Mouse (Mus musculus) heart, adult 2 months (tissue): ENCODE results near the gene Marf1. TPM values are rescaled to one million over a fixed set of nuclear protein-coding genes. Genes with fewer than 3 reads are reported as not detected.

Experiments used
- DNase-seq, 2 experiments: peaks; one replicate each; pipeline ENCODE4 v3.0.0; 2021
- H3K27ac ChIP-seq: fragments of 200-600 bp; 2 replicates; pipeline ENCODE4 v1.8.1; 2022
- H3K27me3 ChIP-seq: fragments of 200-500 bp; 2 replicates; pipeline ENCODE4 v1.6.1; 2012; ENCODE audit warnings: mild to moderate bottlenecking, low read length, inconsistent platforms, mixed read lengths; ENCODE audit not compliant: control insufficient read depth, insufficient read depth
- H3K36me3 ChIP-seq: fragments of 200-500 bp; 2 replicates; pipeline ENCODE4 v1.6.1; 2012; ENCODE audit warnings: low read length, inconsistent platforms; ENCODE audit not compliant: control insufficient read depth, insufficient read depth
- H3K4me1 ChIP-seq: fragments of 200-500 bp; 2 replicates; pipeline ENCODE4 v1.6.1; 2011; ENCODE audit warnings: low read length; ENCODE audit not compliant: control insufficient read depth, insufficient read depth
- H3K4me3 ChIP-seq: fragments of 200-600 bp; 2 replicates; pipeline ENCODE4 v1.8.1; 2022
- H3K79me2 ChIP-seq: fragments of 200-500 bp; replicated peaks from 2 replicates; pipeline ENCODE4 v1.6.1; 2012; ENCODE audit warnings: mild to moderate bottlenecking, inconsistent platforms, low read length, moderate library complexity, mixed read lengths; ENCODE audit not compliant: control insufficient read depth, insufficient read depth
- H3K9ac ChIP-seq: fragments of 200-500 bp; 2 replicates; pipeline ENCODE4 v1.6.1; 2012; ENCODE audit warnings: low read depth, mild to moderate bottlenecking, control low read depth, inconsistent platforms, low read length, mixed read lengths
- CTCF ChIP-seq: fragments of 200-600 bp; IDR thresholded peaks from 2 replicates; pipeline ENCODE4 v1.8.1; 2022; ENCODE audit warnings: antibody characterized with exemption, mild to moderate bottlenecking, moderate library complexity
- EP300 ChIP-seq: fragments of 200-500 bp; IDR thresholded peaks from 2 replicates; pipeline ENCODE4 v1.6.1; 2011; ENCODE audit warnings: low read depth, low read length, control low read depth; ENCODE audit not compliant: insufficient read depth
- POLR2A ChIP-seq: fragments of 200-500 bp; IDR thresholded peaks from 2 replicates; pipeline ENCODE4 v1.6.1; 2011; ENCODE audit warnings: mild to moderate bottlenecking, low read depth, low read length, control low read depth; ENCODE audit not compliant: insufficient read depth
- WGBS: fragments of 180-500 bp; shearing (Covaris S2); methylation state at CpG from one replicate; pipeline ENCODE4 v1.1.7; 2018; 5-methylcytosine and 5-hydroxymethylcytosine counted together
- intact Hi-C: fragments of 180-260 bp; cut with DNase I; formaldehyde crosslinking; loops from one replicate; pipeline ENCODE4 v1.15.1; 2025
- polyA plus RNA-seq: library from polyadenylated mRNA; depleted of rRNA; stranded (reverse); fragments of >200 nt; gene quantifications from 2 replicates; pipeline ENCODE4 v1.2.3, GENCODE M21; 2012
- total RNA-seq, 2 experiments: library from RNA; stranded (reverse); gene quantifications; 2 replicates each; pipeline ENCODE4 v1.2.3; 2021

Gene Marf1
- total and polyA plus RNA-seq, 3 experiments, result 8.3 to 36.1 (median 32.4) TPM

DNA sequence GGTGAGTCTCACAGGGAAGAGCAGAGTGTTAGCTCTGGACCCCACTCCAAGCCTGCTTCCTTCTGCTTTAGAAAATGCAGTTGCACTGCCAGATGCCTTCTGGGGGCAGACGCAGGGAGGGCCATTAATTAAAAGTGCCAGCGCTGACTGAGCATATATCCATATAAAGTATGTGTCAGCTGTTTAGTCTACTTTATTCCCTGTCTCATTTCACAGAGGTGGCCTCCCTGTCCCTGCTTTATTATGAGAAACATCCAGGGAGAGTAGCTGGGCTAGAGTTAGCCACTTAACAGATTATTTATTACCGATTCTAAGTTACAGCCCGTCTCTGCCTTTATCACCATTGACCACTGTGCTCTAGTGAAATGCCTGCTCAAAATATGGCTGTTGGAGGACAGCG is 19.2 kb upstream of the Marf1 start:
- Histone ChIP-seq H3K27ac (no peak overlapping the region), H3K36me3 (peaks cover 16% of the 10 kb centered on the region), H3K27me3 (no peaks in the 10 kb centered on the region), H3K79me2 (0 out of 2 replicates have a peak, but pooled peaks cover 1% of the 10 kb centered on the region), H3K4me1 (peaks cover 9% of the 10 kb centered on the region), H3K4me3 (no peak overlapping the region), H3K9ac (no peak overlapping the region)
- intact Hi-C loops, result no loop called here
- WGBS, result 94% methylated on average over 5 of the region's 5 CpGs
- TF ChIP-seq CTCF (no peak), POLR2A (no peak), EP300 (no peak)
- no peak for DNase-seq

DNA sequence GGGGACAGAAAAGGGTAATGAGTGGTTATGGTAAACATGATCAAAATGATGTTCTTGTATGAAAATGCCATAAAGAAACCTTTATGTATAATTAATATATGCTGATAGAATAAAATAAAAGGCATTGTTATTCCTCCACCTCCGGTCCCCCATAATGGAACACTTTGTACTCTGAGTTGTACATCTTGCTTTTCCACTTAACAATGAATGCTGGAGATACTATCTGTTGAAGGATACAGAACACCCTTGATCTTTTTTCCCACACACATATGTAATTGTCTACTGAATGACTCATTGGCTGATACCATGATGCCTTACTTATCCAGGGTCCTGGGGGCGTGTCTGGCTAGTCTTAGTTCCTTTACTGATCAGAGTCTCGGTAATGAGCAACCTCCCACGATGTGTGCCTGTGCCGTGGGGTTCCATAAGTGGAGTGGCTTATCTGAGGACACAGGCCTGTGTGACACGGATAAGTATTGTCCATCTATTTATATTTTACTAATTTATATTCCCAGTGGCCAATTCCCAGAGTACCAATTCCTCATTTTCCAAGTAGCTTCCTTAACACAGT is 17.1 kb upstream of the Marf1 start:
- Histone ChIP-seq H3K27ac (peak overlapping the region; percentile 34; the same call in 1 of the 2 replicates), H3K4me1 (peaks cover 9% of the 10 kb centered on the region), H3K4me3 (no peak overlapping the region), H3K36me3 (peaks cover 30% of the 10 kb centered on the region), H3K9ac (no peak overlapping the region), H3K79me2 (0 out of 2 replicates have a peak, but pooled peaks cover 1% of the 10 kb centered on the region), H3K27me3 (no peaks in the 10 kb centered on the region)
- 25% methylated on average over 6 of the region's 6 CpGs for WGBS
- intact Hi-C loops, result no loop called here
- DNase-seq, result no peak
- TF ChIP-seq EP300, result no peak

DNA sequence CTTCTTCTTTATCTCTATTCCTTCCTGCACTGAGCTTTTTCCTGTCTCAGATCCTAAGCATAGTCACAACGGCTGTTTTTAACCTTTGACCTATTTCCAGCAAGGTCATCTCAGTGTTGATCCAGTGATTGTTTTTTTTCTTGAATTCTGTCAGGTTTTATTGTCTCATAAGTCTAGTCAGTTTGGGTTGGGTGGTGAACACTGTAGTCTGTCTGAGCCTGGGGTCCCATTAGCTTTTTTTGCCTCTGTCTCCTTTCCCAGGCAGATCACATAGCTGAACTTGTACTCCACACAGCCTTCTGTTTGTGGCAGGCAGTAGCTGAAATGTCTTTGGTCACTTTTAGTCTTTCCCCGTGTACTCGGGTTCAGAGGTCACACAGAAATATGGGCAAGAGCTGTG is 14.9 kb upstream of the Marf1 start:
- Histone ChIP-seq H3K4me1 (peaks cover 9% of the 10 kb centered on the region), H3K27ac (peak overlapping the region; percentile 78), H3K27me3 (no peaks in the 10 kb centered on the region), H3K4me3 (no peak overlapping the region), H3K9ac (no peak overlapping the region), H3K79me2 (0 out of 2 replicates have a peak, but pooled peaks cover 1% of the 10 kb centered on the region), H3K36me3 (peaks cover 30% of the 10 kb centered on the region)
- TF ChIP-seq POLR2A (no peak), CTCF (no peak), EP300 (no peak)
- DNase-seq, result no peak
- 22% methylated on average over 3 of the region's 3 CpGs for WGBS
- intact Hi-C loops, result loop anchor here (2.0 kb wide), 1 partner anchor 17 kb away; no protein-coding TSS in a partner anchor

DNA sequence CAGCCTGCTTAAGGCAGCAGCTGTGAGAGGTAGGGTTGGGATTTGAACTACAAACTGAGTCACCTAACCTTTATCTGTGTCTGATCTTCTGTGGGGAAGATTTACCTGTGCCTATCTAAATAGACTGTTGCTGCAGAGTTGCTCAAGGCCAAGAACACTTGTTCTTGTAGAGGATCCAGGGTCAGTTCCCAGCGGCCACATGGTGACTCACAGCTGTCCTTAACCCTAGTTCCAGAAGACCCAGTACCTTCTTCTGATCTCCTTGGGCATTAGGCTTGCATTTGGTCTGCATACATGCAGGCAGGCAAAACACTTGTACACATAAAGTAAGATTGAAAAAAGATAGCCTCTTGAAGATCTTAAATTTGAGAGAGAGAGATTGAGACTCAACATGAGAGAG is 6.6 kb upstream of the Marf1 start:
- no peak overlapping the region for H3K9ac ChIP-seq
- H3K4me3 ChIP-seq, result no peak overlapping the region
- intact Hi-C loops, result no loop called here
- no peaks in the 10 kb centered on the region; the same call in 1 of the 2 replicates for H3K36me3 ChIP-seq
- H3K27ac ChIP-seq, result no peak overlapping the region
- WGBS, result 89% methylated on average over 1 of the region's 1 CpGs
- TF ChIP-seq POLR2A, result no peak
- TF ChIP-seq CTCF, result no peak
- TF ChIP-seq EP300, result no peak
- no peak for DNase-seq
- peaks cover 3% of the 10 kb centered on the region for H3K4me1 ChIP-seq
- peaks cover 2% of the 10 kb centered on the region; the same call in 1 of the 2 replicates for H3K79me2 ChIP-seq
- no peaks in the 10 kb centered on the region for H3K27me3 ChIP-seq

DNA sequence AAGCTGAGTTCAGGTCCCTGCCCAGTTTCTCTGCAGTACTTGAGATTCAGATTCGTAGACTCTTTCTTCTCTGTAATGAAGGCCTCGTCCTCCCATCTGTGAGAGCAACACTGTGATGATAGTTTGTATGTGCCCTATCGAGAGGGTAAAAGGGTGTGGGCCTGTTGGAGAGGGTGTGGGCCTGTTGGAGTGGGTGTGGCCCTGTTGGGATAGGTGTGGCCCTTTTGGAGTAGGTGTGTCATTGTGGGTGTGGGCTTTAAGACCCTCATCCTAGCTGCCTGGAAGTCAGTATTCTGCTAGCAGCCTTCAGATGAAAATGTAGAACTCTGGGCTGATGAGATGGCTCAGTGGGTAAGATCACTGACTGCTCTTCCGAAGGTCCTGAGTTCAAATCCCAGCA is 3.3 kb upstream of the Marf1 start:
- H3K27me3 ChIP-seq, result no peaks in the 10 kb centered on the region
- no peak overlapping the region for H3K27ac ChIP-seq
- 85% methylated on average over 4 of the region's 4 CpGs for WGBS
- H3K4me3 ChIP-seq, result no peak overlapping the region
- no peaks in the 10 kb centered on the region for H3K36me3 ChIP-seq
- no peak overlapping the region for H3K9ac ChIP-seq
- TF ChIP-seq EP300, result no peak
- no peak for TF ChIP-seq CTCF
- TF ChIP-seq POLR2A, result no peak
- DNase-seq, result no peak
- H3K4me1 ChIP-seq, result peaks cover 4% of the 10 kb centered on the region
- intact Hi-C loops, result no loop called here
- H3K79me2 ChIP-seq, result peaks cover 2% of the 10 kb centered on the region; the same call in 1 of the 2 replicates

DNA sequence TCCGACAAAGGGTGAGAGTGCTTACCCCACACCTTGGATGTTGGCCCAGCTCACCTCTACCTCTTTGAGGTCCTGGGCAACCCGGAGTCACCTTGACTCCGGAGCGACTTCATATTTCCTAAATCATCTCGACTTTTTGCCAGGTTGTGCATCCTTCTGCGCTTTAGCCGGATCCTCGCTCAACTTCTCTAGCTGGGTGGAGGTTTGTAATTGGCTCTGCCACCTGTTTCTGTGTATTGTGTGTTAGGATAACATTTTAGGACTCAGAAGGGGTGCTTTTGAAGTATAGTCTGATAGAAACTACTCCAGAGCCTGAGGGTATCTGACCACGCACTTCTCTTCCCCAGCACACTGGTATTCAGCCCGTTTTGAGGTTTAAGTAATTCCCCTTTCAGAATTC is 580 bp upstream of the Marf1 start:
- intact Hi-C loops, result loop anchor here (2.0 to 5.0 kb wide), 2 partner anchors 13 to 154 kb away; partner anchors contain the start of gene Fopnl
- H3K27ac ChIP-seq, result peak overlapping the region; percentile 93
- H3K36me3 ChIP-seq, result no peaks in the 10 kb centered on the region
- peaks cover 4% of the 10 kb centered on the region for H3K4me1 ChIP-seq
- 5% methylated on average over 10 of the region's 10 CpGs for WGBS
- H3K27me3 ChIP-seq, result no peaks in the 10 kb centered on the region
- peak overlapping the region; percentile 72 for H3K4me3 ChIP-seq
- peak overlapping the region; percentile 86 for H3K9ac ChIP-seq
- DNase-seq, result no peak
- no peak for TF ChIP-seq POLR2A
- no peak for TF ChIP-seq EP300
- no peak for TF ChIP-seq CTCF
- peaks cover 2% of the 10 kb centered on the region; the same call in 1 of the 2 replicates for H3K79me2 ChIP-seq
